Mouse (Mus musculus) heart, adult 9 months (tissue): ENCODE measurements around the gene Sgk1.

ENCODE experiments used
- DNase-seq, 2 experiments: peaks; one replicate each; pipeline ENCODE4 v3.0.0; 2022; ENCODE audit warnings: low spot score in 2 of 2

The Sgk1 gene

GRCm38 (mm10) chr10:21882184-21883081, at the start of gene Sgk1:
Gene Sgk1 (plus strand): TSS chr10:21882184.
- DNase-seq: no peak

GRCm38 (mm10) chr10:21832282-21832681, 49.7 kb upstream of the Sgk1 start:
- DNase-seq: no peak

GRCm38 (mm10) chr10:21833757-21834156, 48.2 kb upstream of the Sgk1 start:
- DNase-seq: no peak

GRCm38 (mm10) chr10:21835077-21835476, 46.9 kb upstream of the Sgk1 start:
- DNase-seq: no peak

GRCm38 (mm10) chr10:21839248-21840155, 42.5 kb upstream of the Sgk1 start:
- DNase-seq: no peak

- no peak for DNase-seq
Measured at GRCm38 (mm10) chr10:21843326-21843725, 38.7 kb upstream of the Sgk1 start.

GRCm38 (mm10) chr10:21843861-21844260, 38.1 kb upstream of the Sgk1 start:
- no peak for DNase-seq

GRCm38 (mm10) chr10:21844391-21844790, 37.6 kb upstream of the Sgk1 start:
- no peak for DNase-seq

GRCm38 (mm10) chr10:21845601-21846282, 36.2 kb upstream of the Sgk1 start:
- no peak for DNase-seq

GRCm38 (mm10) chr10:21846366-21846765, 35.6 kb upstream of the Sgk1 start:
- DNase-seq: no peak

GRCm38 (mm10) chr10:21847026-21847820, 34.8 kb upstream of the Sgk1 start:
- no peak for DNase-seq

GRCm38 (mm10) chr10:21847931-21848670, 33.9 kb upstream of the Sgk1 start:
- DNase-seq: peak in 1 of 2 experiments; percentile 41

GRCm38 (mm10) chr10:21849251-21849650, 32.7 kb upstream of the Sgk1 start:
- DNase-seq: no peak

GRCm38 (mm10) chr10:21850330-21850729, 31.7 kb upstream of the Sgk1 start:
- DNase-seq: no peak

GRCm38 (mm10) chr10:21853122-21853521, 28.9 kb upstream of the Sgk1 start:
- DNase-seq: no peak

- DNase-seq: no peak
Measured at GRCm38 (mm10) chr10:21853566-21854328, 28.2 kb upstream of the Sgk1 start.

GRCm38 (mm10) chr10:21855338-21855737, 26.6 kb upstream of the Sgk1 start:
- no peak for DNase-seq

- peak; percentile 76 to 81 for DNase-seq
Measured at GRCm38 (mm10) chr10:21857676-21858075, 24.3 kb upstream of the Sgk1 start.

GRCm38 (mm10) chr10:21858437-21858974, 23.5 kb upstream of the Sgk1 start:
- DNase-seq: no peak
